Mouse (Mus musculus) ES-E14 (cell line): ENCODE data around the gene Gm14569. TPM values are rescaled to one million over a fixed set of nuclear protein-coding genes. Genes with fewer than 3 reads are reported as not detected.

Experiments
- DNase-seq: peaks from one replicate; pipeline ENCODE4 v3.0.0-alpha.2; 2013; ENCODE audit warnings: low read depth, low spot score
- H3K27ac ChIP-seq: 2 replicates; pipeline ENCODE4 v1.5.1; 2012; ENCODE audit warnings: low read depth, mild to moderate bottlenecking, low read length, moderate library complexity, mixed read lengths; ENCODE audit not compliant: poor library complexity, insufficient read depth, severe bottlenecking
- H3K36me3 ChIP-seq: 2 replicates; pipeline ENCODE4 v1.6.1; 2012; ENCODE audit warnings: mild to moderate bottlenecking, low read length, moderate library complexity, mixed read lengths; ENCODE audit not compliant: control insufficient read depth, poor library complexity, insufficient read depth, severe bottlenecking
- H3K4me1 ChIP-seq, 2 experiments: fragments of 150-350 bp in 1 of 2; sonication (generic) in 1 of 2; 2 replicates each; pipeline ENCODE4 v1.6.1; 2012; ENCODE audit warnings: low read length in 2 of 2, mild to moderate bottlenecking in 1 of 2, mixed read lengths in 1 of 2; ENCODE audit not compliant: control insufficient read depth in 2 of 2, insufficient read depth in 2 of 2, poor library complexity in 1 of 2
- H3K4me3 ChIP-seq, 2 experiments: fragments of 150-350 bp in 1 of 2; sonication (generic) in 1 of 2; 2 replicates each; pipeline ENCODE4 v1.5.1; 2012; ENCODE audit warnings: low read length in 2 of 2, low read depth in 1 of 2, mild to moderate bottlenecking in 1 of 2, mixed read lengths in 1 of 2; ENCODE audit not compliant: insufficient read depth in 1 of 2, poor library complexity in 1 of 2, severe bottlenecking in 1 of 2
- H3K9ac ChIP-seq: 2 replicates; pipeline ENCODE4 v1.6.1; 2012; ENCODE audit warnings: low read depth, mild to moderate bottlenecking, low read length, mixed read lengths; ENCODE audit not compliant: poor library complexity, insufficient read depth, severe bottlenecking
- H3K9me3 ChIP-seq: fragments of 150-350 bp; sonication (generic); 2 replicates; pipeline ENCODE4 v1.6.1; 2012; ENCODE audit warnings: low read depth, mild to moderate bottlenecking, low read length; ENCODE audit not compliant: control insufficient read depth, insufficient read depth
- CHD2 ChIP-seq: IDR thresholded peaks from 2 replicates; pipeline ENCODE4 v1.6.1; 2014; ENCODE audit warnings: mild to moderate bottlenecking, low read depth, low read length, inconsistent platforms
- HCFC1 ChIP-seq: IDR thresholded peaks from 2 replicates; pipeline ENCODE4 v1.6.1; 2012; ENCODE audit warnings: low read length, inconsistent platforms, borderline replicate concordance; ENCODE audit not compliant: insufficient read depth
- MAFK ChIP-seq: IDR thresholded peaks from 2 replicates; pipeline ENCODE4 v1.6.1; 2014; ENCODE audit warnings: mild to moderate bottlenecking, low read depth, low read length, inconsistent platforms; ENCODE audit not compliant: insufficient read depth
- ZC3H11A ChIP-seq: IDR thresholded peaks from 2 replicates; pipeline ENCODE4 v1.6.1; 2012; ENCODE audit warnings: low read depth, mild to moderate bottlenecking, inconsistent platforms, low read length, borderline replicate concordance
- ZNF384 ChIP-seq: IDR thresholded peaks from 2 replicates; pipeline ENCODE4 v1.6.1; 2012; ENCODE audit warnings: low read depth, low read length, inconsistent platforms
- in situ Hi-C, 2 experiments: fragments of 600-800 bp; cut with MboI; formaldehyde crosslinking; loops; one replicate each; pipeline ENCODE4 v1.15.1; 2025; ENCODE audit warnings: low sequenced_read_pairs in 2 of 2, inconsistent platforms in 1 of 2; ENCODE audit not compliant: unreplicated experiment in 2 of 2
- total RNA-seq: library from RNA; depleted of rRNA; stranded (reverse); fragments of 300-350 nt; gene quantifications from 2 replicates; pipeline ENCODE4 v1.2.3, GENCODE M21; 2012

Gene Gm14569
- total RNA-seq, 1 experiment: 2.5 TPM

- Histone ChIP-seq H3K4me3 (no peak overlapping the region), H3K27ac (no peak overlapping the region), H3K36me3 (no peaks in the 10 kb centered on the region), H3K9ac (no peak overlapping the region), H3K9me3 (no peaks in the 10 kb centered on the region), H3K4me1 (no peaks in the 10 kb centered on the region)
- in situ Hi-C loops: no loop called here
- DNase-seq: no peak
- TF ChIP-seq ZC3H11A: no peak
- no peak for TF ChIP-seq HCFC1
- no peak for TF ChIP-seq MAFK
- no peak for TF ChIP-seq ZNF384
- no peak for TF ChIP-seq CHD2
Observed at GRCm38 (mm10) chrX:36513726-36514125, 22.1 kb upstream of the Gm14569 start.

- Histone ChIP-seq H3K36me3 (no peaks in the 10 kb centered on the region), H3K4me1 (no peaks in the 10 kb centered on the region), H3K9ac (no peak overlapping the region), H3K9me3 (no peaks in the 10 kb centered on the region), H3K27ac (no peak overlapping the region), H3K4me3 (no peak overlapping the region)
- no peak for DNase-seq
- in situ Hi-C loops: no loop called here
- TF ChIP-seq CHD2 (no peak), HCFC1 (no peak), ZC3H11A (no peak), MAFK (no peak), ZNF384 (no peak)
Observed at GRCm38 (mm10) chrX:36513231-36513630, 21.6 kb upstream of the Gm14569 start.

- Histone ChIP-seq H3K36me3 (no peaks in the 10 kb centered on the region), H3K27ac (no peak overlapping the region), H3K4me1 (no peaks in the 10 kb centered on the region), H3K9me3 (no peaks in the 10 kb centered on the region), H3K4me3 (no peak overlapping the region), H3K9ac (no peak overlapping the region)
- in situ Hi-C loops: no loop called here
- no peak for DNase-seq
- TF ChIP-seq ZNF384 (no peak), MAFK (no peak)
Observed at GRCm38 (mm10) chrX:36506863-36507262, 15.2 kb upstream of the Gm14569 start.

- no peak for TF ChIP-seq ZC3H11A
- no peak for DNase-seq
- no peak overlapping the region for H3K9ac ChIP-seq
- H3K4me3 ChIP-seq: no peak overlapping the region
- H3K4me1 ChIP-seq: no peaks in the 10 kb centered on the region
- in situ Hi-C loops: no loop called here
- H3K36me3 ChIP-seq: no peaks in the 10 kb centered on the region
- no peak overlapping the region for H3K27ac ChIP-seq
- no peaks in the 10 kb centered on the region for H3K9me3 ChIP-seq
Observed at GRCm38 (mm10) chrX:36489506-36489905, 2.1 kb downstream of the Gm14569 start.

DNA sequence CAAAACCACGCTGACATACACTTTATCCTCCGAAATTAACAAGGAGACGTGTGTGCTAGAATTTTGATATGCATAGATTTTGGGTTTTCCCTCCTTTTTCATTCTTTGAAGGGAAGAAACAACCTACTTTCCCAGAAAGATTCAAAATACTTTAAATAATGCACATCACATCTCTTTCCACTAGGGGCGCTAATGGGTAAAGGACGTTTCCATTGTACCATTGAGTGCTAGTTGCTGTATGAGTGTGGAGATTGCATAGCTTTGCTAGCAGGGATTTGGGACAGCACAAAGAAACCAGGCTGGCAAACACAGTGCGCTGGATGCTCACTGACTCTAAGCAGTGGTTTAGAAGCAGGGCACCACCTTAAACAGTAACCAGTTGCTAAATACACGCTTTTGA is 3.6 kb downstream of the Gm14569 start:
- H3K4me3 ChIP-seq: no peak overlapping the region
- no peak overlapping the region for H3K27ac ChIP-seq
- H3K9ac ChIP-seq: no peak overlapping the region
- no peak for DNase-seq
- H3K9me3 ChIP-seq: no peaks in the 10 kb centered on the region
- in situ Hi-C loops: no loop called here
- no peaks in the 10 kb centered on the region for H3K36me3 ChIP-seq
- TF ChIP-seq CHD2 (no peak), ZC3H11A (no peak), MAFK (no peak), HCFC1 (no peak), ZNF384 (no peak)
- no peaks in the 10 kb centered on the region for H3K4me1 ChIP-seq
